Mouse (Mus musculus) small intestine, adult 2 months (tissue): ENCODE results near the gene Wdr72. TPM values are rescaled to one million over a fixed set of nuclear protein-coding genes. Genes with fewer than 3 reads are reported as not detected.
A peak's percentile ranks its signal among the peaks of the same experiment; 100 is the strongest.

ENCODE experiments used
- H3K27ac ChIP-seq: fragments of 200-500 bp; 2 replicates; pipeline ENCODE4 v1.5.1; 2012; ENCODE audit warnings: low read depth, low read length, control low read depth, inconsistent platforms; ENCODE audit not compliant: insufficient read depth
- H3K27me3 ChIP-seq: fragments of 200-500 bp; 2 replicates; pipeline ENCODE4 v1.6.1; 2012; ENCODE audit warnings: mild to moderate bottlenecking, moderate library complexity, low read length, inconsistent platforms; ENCODE audit not compliant: control insufficient read depth, insufficient read depth
- H3K36me3 ChIP-seq: fragments of 200-500 bp; 2 replicates; pipeline ENCODE4 v1.6.1; 2012; ENCODE audit warnings: mild to moderate bottlenecking, low read length, control low read depth, inconsistent platforms; ENCODE audit not compliant: control insufficient read depth, insufficient read depth
- H3K4me1 ChIP-seq: fragments of 200-500 bp; 2 replicates; pipeline ENCODE4 v1.6.1; 2012; ENCODE audit warnings: low read length, inconsistent platforms, mixed read lengths; ENCODE audit not compliant: control insufficient read depth, insufficient read depth, insufficient read length
- H3K4me3 ChIP-seq: fragments of 200-500 bp; 2 replicates; pipeline ENCODE4 v1.5.1; 2012; ENCODE audit warnings: low read depth, mild to moderate bottlenecking, control low read depth, inconsistent platforms, low read length, moderate library complexity
- CTCF ChIP-seq: fragments of 200-500 bp; IDR thresholded peaks from 2 replicates; pipeline ENCODE4 v1.5.1; 2012; ENCODE audit warnings: low read depth, mild to moderate bottlenecking, control low read depth, inconsistent platforms, low read length, moderate library complexity, mixed read lengths; ENCODE audit not compliant: insufficient replicate concordance, insufficient read length; ENCODE audit errors: extremely low read depth
- POLR2A ChIP-seq: fragments of 200-500 bp; IDR thresholded peaks from 2 replicates; pipeline ENCODE4 v1.6.1; 2012; ENCODE audit warnings: low read depth, mild to moderate bottlenecking, control low read depth, inconsistent platforms, low read length, moderate library complexity
- WGBS: fragments of 180-500 bp; shearing (Covaris S2); methylation state at CpG from one replicate; pipeline ENCODE4 v1.1.7; 2018; 5-methylcytosine and 5-hydroxymethylcytosine counted together
- polyA plus RNA-seq: library from polyadenylated mRNA; depleted of rRNA; stranded (reverse); fragments of >200 nt; gene quantifications from 2 replicates; pipeline ENCODE4 v1.2.3, GENCODE M21; 2012

The Wdr72 gene
- polyA plus RNA-seq, 1 experiment: not detected

GRCm38 (mm10) chr9:74102615-74103014 is 7.5 kb upstream of the Wdr72 start:
- no peak overlapping the region for H3K27ac ChIP-seq
- H3K4me3 ChIP-seq: no peak overlapping the region
- H3K27me3 ChIP-seq: no peaks in the 10 kb centered on the region
- H3K4me1 ChIP-seq: no peaks in the 10 kb centered on the region
- no peak for TF ChIP-seq CTCF
- no peak for TF ChIP-seq POLR2A
- 82% methylated on average over 1 of the region's 1 CpGs for WGBS
- H3K36me3 ChIP-seq: no peaks in the 10 kb centered on the region

GRCm38 (mm10) chr9:74110461-74110816 is 283 bp downstream of the Wdr72 start:
- WGBS: 2% methylated on average over 7 of the region's 7 CpGs
- H3K27ac ChIP-seq: no peak overlapping the region
- TF ChIP-seq POLR2A (no peak), CTCF (no peak)

GRCm38 (mm10) chr9:74112526-74112925 is 2.4 kb downstream of the Wdr72 start:
- H3K4me1 ChIP-seq: no peaks in the 10 kb centered on the region
- no peaks in the 10 kb centered on the region for H3K36me3 ChIP-seq
- no peak for TF ChIP-seq CTCF
- TF ChIP-seq POLR2A: no peak
- 80% methylated on average over 9 of the region's 9 CpGs for WGBS
- no peak overlapping the region for H3K4me3 ChIP-seq
- no peaks in the 10 kb centered on the region for H3K27me3 ChIP-seq
- H3K27ac ChIP-seq: no peak overlapping the region

More at GRCm38 (mm10) chr9:74110461-74110816, 283 bp downstream of the Wdr72 start:
- no peaks in the 10 kb centered on the region for H3K27me3 ChIP-seq
- peak overlapping the region; percentile 9; the same call in 1 of the 2 replicates for H3K4me3 ChIP-seq
- no peaks in the 10 kb centered on the region for H3K36me3 ChIP-seq
- H3K4me1 ChIP-seq: no peaks in the 10 kb centered on the region

GRCm38 (mm10) chr9:74126222-74126621 is 16.1 kb downstream of the Wdr72 start:
- no peaks in the 10 kb centered on the region for H3K4me1 ChIP-seq
- no peak overlapping the region for H3K27ac ChIP-seq
- WGBS: 37% methylated on average over 5 of the region's 5 CpGs

GRCm38 (mm10) chr9:74134010-74134409 is 23.9 kb downstream of the Wdr72 start:
- 74% methylated on average over 2 of the region's 2 CpGs for WGBS

More at GRCm38 (mm10) chr9:74126222-74126621, 16.1 kb downstream of the Wdr72 start:
- Histone ChIP-seq H3K4me3 (no peak overlapping the region), H3K27me3 (no peaks in the 10 kb centered on the region), H3K36me3 (no peaks in the 10 kb centered on the region)
- no peak for TF ChIP-seq POLR2A
- no peak for TF ChIP-seq CTCF

GRCm38 (mm10) chr9:74141864-74142263 is 31.7 kb downstream of the Wdr72 start:
- no peaks in the 10 kb centered on the region for H3K27me3 ChIP-seq
- no peak overlapping the region for H3K27ac ChIP-seq
- H3K4me1 ChIP-seq: no peaks in the 10 kb centered on the region
- 8% methylated on average over 3 of the region's 3 CpGs for WGBS
- no peaks in the 10 kb centered on the region for H3K36me3 ChIP-seq
- H3K4me3 ChIP-seq: no peak overlapping the region
- no peak for TF ChIP-seq POLR2A
- TF ChIP-seq CTCF: peak; percentile 76; the same call in 1 of the 2 replicates

More at GRCm38 (mm10) chr9:74134010-74134409, 23.9 kb downstream of the Wdr72 start:
- Histone ChIP-seq H3K27me3 (no peaks in the 10 kb centered on the region), H3K4me3 (no peak overlapping the region), H3K27ac (no peak overlapping the region), H3K36me3 (no peaks in the 10 kb centered on the region), H3K4me1 (no peaks in the 10 kb centered on the region)
- no peak for TF ChIP-seq POLR2A
- no peak for TF ChIP-seq CTCF

GRCm38 (mm10) chr9:74142705-74143104 is 32.5 kb downstream of the Wdr72 start:
- Histone ChIP-seq H3K4me1 (no peaks in the 10 kb centered on the region), H3K27ac (no peak overlapping the region), H3K36me3 (no peaks in the 10 kb centered on the region), H3K27me3 (no peaks in the 10 kb centered on the region), H3K4me3 (no peak overlapping the region)
- 40% methylated on average over 2 of the region's 2 CpGs for WGBS
- TF ChIP-seq POLR2A (no peak), CTCF (no peak)
